Mouse (Mus musculus): ENCODE data around the gene Med8. TPM values are rescaled to one million over a fixed set of nuclear protein-coding genes. Genes with fewer than 3 reads are reported as not detected.

Med8 gene
- polyA plus RNA-seq, 1 experiment from 2014 or later, result 152 TPM

GRCm38 (mm10) chr4:118445781-118446414 is 36.8 kb downstream of the Med8 start:
- H3K36me3 ChIP-seq (replicated peaks), result no peaks in the 10 kb centered on the region
- peak overlapping the region; percentile 59 for H3K4me3 ChIP-seq
- peak overlapping the region; percentile 73 for H3K27ac ChIP-seq (replicated peaks)
- H3K27me3 ChIP-seq (replicated peaks; ENCODE audit: low read depth, poor library complexity, severe bottlenecking), result 0 out of 2 replicates have a peak, but pooled peaks cover 7% of the 10 kb centered on the region
- 17% methylated on average over 18 of the region's 18 CpGs for WGBS
- no peaks in the 10 kb centered on the region for H3K9me3 ChIP-seq
- peak; percentile 80 for DNase-seq (ENCODE audit: low spot score)
- peaks cover 21% of the 10 kb centered on the region for H3K4me1 ChIP-seq

- peak; percentile 46 for DNase-seq (ENCODE audit: low spot score)
- peak overlapping the region; percentile 73 for H3K27ac ChIP-seq (replicated peaks)
- WGBS, result 19% methylated on average over 24 of the region's 24 CpGs
- no peaks in the 10 kb centered on the region for H3K9me3 ChIP-seq
- 0 out of 2 replicates have a peak, but pooled peaks cover 7% of the 10 kb centered on the region for H3K27me3 ChIP-seq (replicated peaks; ENCODE audit: low read depth, poor library complexity, severe bottlenecking)
- no peaks in the 10 kb centered on the region for H3K36me3 ChIP-seq (replicated peaks)
- peaks cover 21% of the 10 kb centered on the region for H3K4me1 ChIP-seq
- peak overlapping the region; percentile 59 for H3K4me3 ChIP-seq
Measured at GRCm38 (mm10) chr4:118446415-118447153, 37.4 kb downstream of the Med8 start.

GRCm38 (mm10) chr4:118457345-118457975 is 48.3 kb downstream of the Med8 start, which contains the start of gene Mpl:
Gene Mpl, minus strand, starts transcription at chr4:118457513.
- DNase-seq (ENCODE audit: low spot score), result no peak
- H3K9me3 ChIP-seq, result no peaks in the 10 kb centered on the region
- H3K27me3 ChIP-seq (replicated peaks; ENCODE audit: low read depth, poor library complexity, severe bottlenecking), result no peaks in the 10 kb centered on the region
- H3K36me3 ChIP-seq (replicated peaks), result no peaks in the 10 kb centered on the region
- 74% methylated on average over 9 of the region's 9 CpGs for whole genome bisulfite sequencing
- 0 out of 2 replicates have a peak within 1 kb of the TSS, but pooled peaks have one; percentile 19 for H3K27ac ChIP-seq (replicated peaks)
- H3K4me3 ChIP-seq, result no peak within 1 kb of the TSS
- peaks cover 5% of the 10 kb centered on the region; the same call in 1 of the 2 replicates for H3K4me1 ChIP-seq

DNA sequence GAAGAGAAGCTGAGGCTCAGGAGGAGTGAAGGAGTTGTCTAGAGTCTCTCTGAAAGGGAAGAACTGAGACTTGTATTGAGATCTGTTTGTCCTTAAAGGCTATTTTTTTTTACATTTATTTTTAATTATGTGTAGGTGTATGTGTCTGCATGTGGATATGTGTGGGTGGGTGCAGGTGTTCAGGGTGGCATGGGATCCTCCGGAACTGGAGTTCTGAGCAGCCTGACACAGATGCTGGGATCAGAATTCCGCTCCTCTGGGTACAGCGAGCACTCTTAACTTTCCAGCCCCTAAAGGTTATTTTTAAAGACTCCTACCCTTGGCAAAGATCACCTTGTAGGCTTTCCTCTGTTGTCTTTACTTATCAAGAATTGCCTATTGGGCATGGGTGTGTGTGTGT is 55.8 kb downstream of the Med8 start:
- 91% methylated on average over 3 of the region's 3 CpGs for WGBS
- no peak overlapping the region for H3K4me3 ChIP-seq
- peaks cover 10% of the 10 kb centered on the region for H3K4me1 ChIP-seq
- no peaks in the 10 kb centered on the region for H3K27me3 ChIP-seq (replicated peaks; ENCODE audit: low read depth, poor library complexity, severe bottlenecking)
- no peaks in the 10 kb centered on the region for H3K36me3 ChIP-seq (replicated peaks)
- peaks cover 7% of the 10 kb centered on the region; the same call in 1 of the 2 replicates for H3K9me3 ChIP-seq
- H3K27ac ChIP-seq (replicated peaks), result no peak overlapping the region
- DNase-seq (ENCODE audit: low spot score), result no peak

Other genes with a start within 250 kb of the Med8 start
- gene Kdm4a, start 229.3 kb upstream of the Med8 start, polyA plus RNA-seq (2016; fragmentation: Nextera tagmentation; extraction: Ambion mirVana), result 33.4 and 36.6 TPM in 2 replicates
- gene Ptprf, start 117.9 kb upstream of the Med8 start, polyA plus RNA-seq (2016; fragmentation: Nextera tagmentation; extraction: Ambion mirVana), result 88.2 and 95.5 TPM in 2 replicates
- gene Szt2, start 64 bp upstream of the Med8 start, polyA plus RNA-seq (2016; fragmentation: Nextera tagmentation; extraction: Ambion mirVana), result 8.2 and 9.4 TPM in 2 replicates
- gene Elovl1, start 18.8 kb downstream of the Med8 start, polyA plus RNA-seq (2016; fragmentation: Nextera tagmentation; extraction: Ambion mirVana), result 46.9 and 49.9 TPM in 2 replicates
- gene Cdc20, start 28.0 kb downstream of the Med8 start, polyA plus RNA-seq (2016; fragmentation: Nextera tagmentation; extraction: Ambion mirVana), result 402 and 411 TPM in 2 replicates
- 0.94 and 1.2 TPM in 2 replicates for gene Mpl, start 48.2 kb downstream of the Med8 start, polyA plus RNA-seq (2016; fragmentation: Nextera tagmentation; extraction: Ambion mirVana)
- 15.4 and 16.5 TPM in 2 replicates for gene Tie1, start 80.7 kb downstream of the Med8 start, polyA plus RNA-seq (2016; fragmentation: Nextera tagmentation; extraction: Ambion mirVana)
- 3.9 TPM in 2 replicates for gene 2610528J11Rik, start 117.7 kb downstream of the Med8 start, polyA plus RNA-seq (2016; fragmentation: Nextera tagmentation; extraction: Ambion mirVana)
- gene Tmem125, start 134.7 kb downstream of the Med8 start, polyA plus RNA-seq (2016; fragmentation: Nextera tagmentation; extraction: Ambion mirVana), result 0.79 and 1.1 TPM in 2 replicates
- gene Cfap57, start 211.4 kb downstream of the Med8 start, polyA plus RNA-seq (2016; fragmentation: Nextera tagmentation; extraction: Ambion mirVana), result 0.39 and 0.49 TPM in 2 replicates
- gene Ebna1bp2, start 211.5 kb downstream of the Med8 start, polyA plus RNA-seq (2016; fragmentation: Nextera tagmentation; extraction: Ambion mirVana), result 191 and 209 TPM in 2 replicates
- not detected in 2 replicates for gene Olfr62, start 249.6 kb downstream of the Med8 start, polyA plus RNA-seq (2016; fragmentation: Nextera tagmentation; extraction: Ambion mirVana)